Mouse (Mus musculus) neural tube, embryonic 11.5 days (tissue): ENCODE measurements around the gene Ak5. TPM values are rescaled to one million over a fixed set of nuclear protein-coding genes. Genes with fewer than 3 reads are reported as not detected.
"Not testable (repeated sequence)": the region's sequence is repeated elsewhere in the genome, so short reads cannot be mapped to it uniquely, and the experiment has no call there.

ENCODE experiments used
- ATAC-seq: fragments of 200-750 bp; cut with Nextera tagmentation; 2 replicates; pipeline ENCODE4 v1.8.0; 2017; ENCODE audit warnings: moderate number of reproducible peaks, mild to moderate bottlenecking, moderate TSS enrichment, moderate library complexity; ENCODE audit not compliant: insufficient read depth, low FRiP score, low TSS enrichment
- DNase-seq: peaks from one replicate; pipeline ENCODE4 v3.0.0-alpha.2; 2015; ENCODE audit warnings: low spot score
- H3K27ac ChIP-seq: fragments of 300-500 bp; sonication (generic); 2 replicates; pipeline ENCODE4 v1.5.1; 2014; ENCODE audit warnings: low read depth, mild to moderate bottlenecking, low read length
- H3K27me3 ChIP-seq: fragments of 300-500 bp; sonication (generic); 2 replicates; pipeline ENCODE4 v1.6.1; 2014; ENCODE audit warnings: mild to moderate bottlenecking, low read length, mixed read lengths; ENCODE audit not compliant: control insufficient read depth, insufficient read depth
- H3K36me3 ChIP-seq: fragments of 300-500 bp; sonication (generic); 2 replicates; pipeline ENCODE4 v1.6.1; 2014; ENCODE audit warnings: mild to moderate bottlenecking, low read length, moderate library complexity, mixed read lengths; ENCODE audit not compliant: control insufficient read depth, insufficient read depth
- H3K4me1 ChIP-seq: fragments of 300-500 bp; sonication (generic); 2 replicates; pipeline ENCODE4 v1.6.1; 2014; ENCODE audit warnings: low read length, mixed read lengths; ENCODE audit not compliant: control insufficient read depth, insufficient read depth
- H3K4me2 ChIP-seq: fragments of 300-500 bp; sonication (generic); 2 replicates; pipeline ENCODE4 v1.6.1; 2014; ENCODE audit warnings: low read depth, mild to moderate bottlenecking, moderate library complexity
- H3K4me3 ChIP-seq: fragments of 300-500 bp; sonication (generic); 2 replicates; pipeline ENCODE4 v1.5.1; 2014; ENCODE audit warnings: low read depth, low read length
- H3K9ac ChIP-seq: fragments of 300-500 bp; sonication (generic); 2 replicates; pipeline ENCODE4 v1.6.1; 2014; ENCODE audit warnings: mild to moderate bottlenecking, low read length
- H3K9me3 ChIP-seq: fragments of 300-500 bp; sonication (generic); 2 replicates; pipeline ENCODE4 v1.6.1; 2016; ENCODE audit warnings: low read length; ENCODE audit not compliant: control insufficient read depth
- WGBS: fragments of 180-500 bp; shearing (Covaris S2); extraction: QIAGEN DNeasy Blood & Tissue Kit; methylation state at CpG from one replicate; pipeline ENCODE4 v1.1.7; 2014; 5-methylcytosine and 5-hydroxymethylcytosine counted together
- polyA plus RNA-seq: library from polyadenylated mRNA; unstranded; fragments of >200 nt; fragmentation: Nextera tagmentation; extraction: Ambion mirVana; gene quantifications from 2 replicates; pipeline ENCODE4 v1.2.1, GENCODE M21; 2014

Gene Ak5
- polyA plus RNA-seq, 1 experiment from 2014 or later, result 1.4 TPM

DNA sequence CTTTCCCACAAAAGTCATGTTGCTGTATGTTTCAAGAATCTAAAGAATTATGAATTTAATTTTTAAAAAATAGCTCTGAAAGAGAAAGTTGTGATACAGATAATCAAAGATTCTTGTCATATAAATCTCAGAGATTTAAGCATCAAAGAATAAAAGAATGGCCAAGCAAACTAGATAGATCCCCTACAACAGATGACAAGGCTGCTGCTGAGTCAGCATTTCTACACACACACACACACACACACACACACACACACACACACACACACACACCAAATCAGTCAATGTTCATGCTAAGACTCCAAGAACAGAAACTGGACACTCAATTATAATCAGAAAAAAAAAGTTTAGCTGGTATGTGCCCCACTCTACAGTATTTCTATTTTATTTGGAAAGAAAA lies 85.1 kb downstream of the Ak5 start:
- Histone ChIP-seq H3K4me2 (no peak overlapping the region), H3K9me3 (no peaks in the 10 kb centered on the region), H3K27me3 (no peaks in the 10 kb centered on the region), H3K9ac (no peak overlapping the region), H3K4me3 (no peak overlapping the region), H3K4me1 (no peaks in the 10 kb centered on the region), H3K36me3 (no peaks in the 10 kb centered on the region), H3K27ac (no peak overlapping the region)
- DNase-seq (no peak), ATAC-seq (no peak)

DNA sequence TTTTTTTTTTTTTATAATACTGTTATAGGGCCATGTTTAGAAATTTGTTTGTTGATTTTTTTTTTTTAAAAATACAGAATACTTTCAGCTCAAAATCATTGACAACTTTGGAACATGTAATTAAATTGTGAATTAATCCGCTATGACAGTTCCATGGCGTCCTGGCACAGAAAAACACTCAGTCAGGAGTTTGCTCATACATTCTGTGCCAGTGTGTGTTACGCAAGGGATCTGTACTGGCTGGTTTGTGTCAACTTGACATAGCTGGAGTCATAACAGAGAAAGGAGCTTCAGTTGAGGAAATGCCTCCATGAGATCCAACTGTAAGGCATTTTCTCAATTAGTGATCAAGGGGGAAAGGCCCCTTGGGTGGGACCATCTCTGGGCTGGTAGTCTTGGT lies 86.3 kb downstream of the Ak5 start:
- not testable (repeated sequence) for H3K36me3 ChIP-seq, H3K4me1 ChIP-seq, H3K9me3 ChIP-seq, H3K4me2 ChIP-seq, H3K27me3 ChIP-seq, DNase-seq, H3K27ac ChIP-seq, H3K4me3 ChIP-seq, ATAC-seq, H3K9ac ChIP-seq
- 95% methylated on average over 3 of the region's 3 CpGs for WGBS

DNA sequence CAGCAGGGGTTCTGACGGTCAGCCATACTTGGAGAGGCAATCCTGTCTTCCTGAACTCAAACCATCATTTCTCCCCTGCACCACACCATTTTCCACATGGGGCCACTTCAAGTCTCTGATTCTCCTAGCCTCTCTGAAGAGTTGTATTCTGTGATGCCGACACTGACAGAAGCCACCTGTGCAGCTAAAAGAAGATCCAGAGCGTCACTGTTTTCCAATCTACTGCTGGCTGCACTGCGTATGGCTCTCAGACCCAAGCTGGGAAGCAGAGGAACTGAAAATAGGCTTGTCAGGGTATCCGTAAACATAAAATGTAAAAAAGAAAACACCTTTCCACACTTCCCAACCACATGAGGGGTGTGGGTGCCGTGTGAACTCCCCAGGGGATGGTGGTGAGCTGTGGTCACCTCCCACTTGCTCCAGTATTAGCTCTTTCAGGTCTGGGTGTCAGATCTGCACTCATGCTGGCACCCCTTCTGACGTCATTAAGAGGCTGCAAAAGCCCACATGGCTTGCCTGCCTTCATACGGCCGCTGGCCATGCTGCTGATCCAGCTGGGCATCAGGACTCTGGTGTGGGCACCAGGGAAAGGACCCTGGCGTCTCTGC lies 88.1 kb downstream of the Ak5 start:
- no peak overlapping the region for H3K27ac ChIP-seq
- no peaks in the 10 kb centered on the region for H3K36me3 ChIP-seq
- WGBS, result 74% methylated on average over 10 of the region's 10 CpGs
- no peak overlapping the region for H3K4me3 ChIP-seq
- no peak for DNase-seq
- ATAC-seq, result no peak
- no peaks in the 10 kb centered on the region for H3K4me1 ChIP-seq
- H3K9ac ChIP-seq, result no peak overlapping the region
- H3K9me3 ChIP-seq, result no peaks in the 10 kb centered on the region
- H3K27me3 ChIP-seq, result no peaks in the 10 kb centered on the region
- no peak overlapping the region for H3K4me2 ChIP-seq

DNA sequence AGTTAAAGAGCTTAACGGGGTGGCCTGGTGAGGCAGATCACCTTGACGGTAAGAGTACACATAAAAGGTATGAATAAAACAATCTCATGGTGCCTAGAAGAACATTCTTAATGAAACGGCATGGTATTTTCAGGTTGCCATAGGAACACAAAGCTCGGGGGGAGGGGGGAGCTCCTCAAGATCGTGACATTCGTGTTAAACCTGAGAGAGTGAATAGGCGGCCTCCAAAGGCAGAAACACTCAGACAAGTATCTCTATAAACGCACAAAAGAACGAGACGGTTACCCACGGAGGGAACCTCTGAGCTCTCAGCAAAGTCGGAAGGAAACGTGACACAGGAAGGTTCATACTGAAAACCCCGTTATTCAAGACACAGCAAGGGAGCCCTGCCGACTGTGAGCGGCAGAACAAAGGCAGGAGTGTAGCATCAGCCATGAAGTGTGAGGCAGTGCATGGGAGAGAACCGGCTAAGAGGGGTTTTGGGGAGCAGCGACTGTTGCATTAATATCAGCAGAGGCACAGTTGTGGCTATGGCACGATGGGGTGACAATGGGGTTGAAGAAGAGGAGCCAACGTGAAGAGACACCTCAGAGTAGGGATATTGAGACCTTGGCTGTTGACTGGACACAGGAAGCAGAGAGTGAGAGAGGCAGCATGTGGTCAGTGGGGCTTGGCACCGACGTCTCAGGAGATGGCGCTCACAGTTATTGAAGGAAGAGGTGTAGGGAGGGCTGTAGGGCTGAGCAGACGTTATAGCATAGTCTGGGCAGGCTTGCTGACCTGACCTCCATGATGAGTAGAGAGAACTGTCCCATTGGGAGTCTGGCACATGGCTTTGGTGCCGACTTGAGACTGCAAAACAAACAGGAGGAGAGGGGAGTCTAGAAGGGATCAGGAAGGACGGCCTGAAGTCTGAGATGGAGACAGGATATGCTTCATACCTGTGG lies 89.6 kb downstream of the Ak5 start:
- WGBS, result 80% methylated on average over 26 of the region's 26 CpGs
- Histone ChIP-seq H3K9ac (no peak overlapping the region), H3K27me3 (no peaks in the 10 kb centered on the region), H3K9me3 (no peaks in the 10 kb centered on the region), H3K4me2 (no peak overlapping the region), H3K36me3 (no peaks in the 10 kb centered on the region), H3K4me3 (no peak overlapping the region), H3K27ac (no peak overlapping the region), H3K4me1 (no peaks in the 10 kb centered on the region)
- ATAC-seq (no peak), DNase-seq (no peak)

DNA sequence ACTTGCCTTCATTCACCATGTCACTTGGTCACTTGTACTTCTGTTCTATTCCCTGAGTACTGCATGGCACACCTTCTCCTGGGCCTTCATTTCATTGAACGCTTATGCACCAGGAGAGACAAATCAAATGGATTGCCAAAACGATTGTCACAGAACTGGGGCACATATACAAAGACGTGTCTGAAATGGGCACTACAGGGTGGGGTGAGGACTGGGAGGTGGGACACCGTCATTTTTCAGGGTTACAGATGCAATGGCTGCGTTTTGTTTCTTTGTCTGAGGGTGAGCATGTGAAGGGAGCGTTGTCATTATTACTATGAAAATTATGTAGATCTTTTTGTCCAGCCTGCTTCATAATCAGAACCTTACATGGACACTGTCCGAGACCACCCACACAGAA lies 90.4 kb downstream of the Ak5 start:
- Histone ChIP-seq H3K4me3 (no peak overlapping the region), H3K4me2 (no peak overlapping the region), H3K4me1 (no peaks in the 10 kb centered on the region), H3K27me3 (no peaks in the 10 kb centered on the region), H3K27ac (no peak overlapping the region), H3K9ac (no peak overlapping the region), H3K9me3 (no peaks in the 10 kb centered on the region), H3K36me3 (no peaks in the 10 kb centered on the region)
- DNase-seq (no peak), ATAC-seq (no peak)
- WGBS, result 92% methylated on average over 7 of the region's 7 CpGs

DNA sequence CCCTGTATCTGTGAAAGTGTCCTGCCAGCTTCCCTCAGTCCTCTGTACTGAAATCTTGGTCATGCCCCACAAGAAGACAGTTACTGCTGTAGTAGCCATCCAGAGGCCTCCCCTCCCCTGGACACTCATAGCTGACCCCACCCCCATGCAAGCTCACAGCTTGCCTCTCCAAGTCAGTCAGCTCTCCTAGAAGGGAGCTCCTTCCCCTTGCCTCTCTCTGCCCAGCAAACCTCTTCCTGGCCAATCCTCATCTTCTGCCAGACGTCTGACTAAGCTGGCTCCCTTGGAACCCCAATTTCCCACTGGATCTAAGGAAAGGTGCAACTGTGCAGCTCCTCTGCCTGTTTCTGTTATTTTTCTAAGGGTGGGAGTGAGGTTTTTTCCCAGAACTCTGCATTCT lies 90.9 kb downstream of the Ak5 start:
- H3K4me1 ChIP-seq, result no peaks in the 10 kb centered on the region
- H3K4me2 ChIP-seq, result no peak overlapping the region
- no peak overlapping the region for H3K4me3 ChIP-seq
- ATAC-seq, result no peak
- no peaks in the 10 kb centered on the region for H3K27me3 ChIP-seq
- no peaks in the 10 kb centered on the region for H3K36me3 ChIP-seq
- H3K9ac ChIP-seq, result no peak overlapping the region
- 71% methylated on average over 1 of the region's 1 CpGs for WGBS
- DNase-seq, result no peak
- no peaks in the 10 kb centered on the region for H3K9me3 ChIP-seq
- no peak overlapping the region for H3K27ac ChIP-seq

DNA sequence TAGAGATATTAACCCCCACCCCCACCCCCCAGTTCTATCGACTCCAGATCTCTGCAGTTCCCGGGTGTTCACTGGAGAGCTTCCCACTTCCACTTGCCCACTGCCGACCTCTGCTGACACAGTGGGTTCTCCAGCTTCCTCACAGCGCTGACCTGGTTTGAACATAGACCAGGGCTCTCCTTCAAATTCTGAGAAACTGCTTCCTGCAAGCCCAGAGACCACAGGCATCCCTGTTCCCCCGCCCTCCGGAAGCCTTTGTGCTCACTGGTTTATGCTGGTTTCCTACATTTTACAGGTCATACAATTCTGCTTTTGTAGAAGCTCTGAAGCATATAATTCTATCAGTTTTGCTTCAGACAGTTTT lies 98.9 kb downstream of the Ak5 start:
- Histone ChIP-seq H3K4me1 (no peaks in the 10 kb centered on the region), H3K9me3 (no peaks in the 10 kb centered on the region), H3K27ac (no peak overlapping the region), H3K9ac (no peak overlapping the region), H3K27me3 (no peaks in the 10 kb centered on the region), H3K4me2 (no peak overlapping the region), H3K4me3 (no peak overlapping the region), H3K36me3 (no peaks in the 10 kb centered on the region)
- WGBS, result 68% methylated on average over 6 of the region's 6 CpGs
- ATAC-seq, result no peak
- DNase-seq, result no peak

DNA sequence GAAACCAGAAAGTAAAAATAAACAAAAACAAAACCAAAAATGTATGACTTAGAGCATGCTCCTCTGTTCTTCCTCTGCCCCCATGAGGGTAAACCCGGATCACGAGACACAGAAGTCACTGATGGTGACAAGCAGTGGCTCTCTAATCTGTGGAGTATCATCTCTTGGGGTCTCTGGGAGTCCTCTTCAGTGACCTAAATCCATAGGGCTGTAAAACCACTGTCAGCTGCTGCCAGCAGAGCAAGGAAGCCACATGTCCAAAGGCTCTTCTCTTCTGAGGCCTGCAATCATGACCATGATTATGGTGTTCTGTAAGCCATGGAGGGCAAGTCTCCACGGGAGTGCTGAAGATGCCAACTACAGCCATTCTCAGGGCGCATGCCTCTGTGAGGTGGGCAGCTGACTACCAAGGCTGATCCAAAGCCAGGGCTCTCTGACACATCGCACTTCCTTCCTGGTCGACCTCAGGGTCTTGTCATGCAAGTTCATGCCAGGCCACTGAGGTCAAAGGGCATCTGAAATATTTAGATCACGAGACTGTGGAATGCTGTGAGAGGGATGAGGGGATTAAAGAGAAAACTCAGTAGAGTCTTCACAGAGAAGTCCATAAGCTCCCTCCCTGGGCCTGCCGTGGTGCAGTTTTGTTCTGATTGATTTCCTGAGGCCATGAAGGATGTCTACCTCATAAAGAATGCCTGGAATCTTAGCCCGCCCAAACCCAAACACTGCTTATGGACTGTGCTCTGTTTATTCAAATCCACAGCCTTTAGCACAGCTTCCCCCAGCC lies 99.5 kb downstream of the Ak5 start:
- no peak overlapping the region for H3K27ac ChIP-seq
- ATAC-seq, result no peak

More for the DNA sequence above, 99.5 kb downstream of the Ak5 start:
- 74% methylated on average over 9 of the region's 9 CpGs for WGBS
- Histone ChIP-seq H3K9me3 (no peaks in the 10 kb centered on the region), H3K9ac (no peak overlapping the region), H3K4me1 (no peaks in the 10 kb centered on the region), H3K4me2 (no peak overlapping the region), H3K4me3 (no peak overlapping the region), H3K36me3 (no peaks in the 10 kb centered on the region), H3K27me3 (no peaks in the 10 kb centered on the region)
- DNase-seq, result no peak
